24 mouse cellular contexts compared by ENCODE assay signal in the genomic region with DNA sequence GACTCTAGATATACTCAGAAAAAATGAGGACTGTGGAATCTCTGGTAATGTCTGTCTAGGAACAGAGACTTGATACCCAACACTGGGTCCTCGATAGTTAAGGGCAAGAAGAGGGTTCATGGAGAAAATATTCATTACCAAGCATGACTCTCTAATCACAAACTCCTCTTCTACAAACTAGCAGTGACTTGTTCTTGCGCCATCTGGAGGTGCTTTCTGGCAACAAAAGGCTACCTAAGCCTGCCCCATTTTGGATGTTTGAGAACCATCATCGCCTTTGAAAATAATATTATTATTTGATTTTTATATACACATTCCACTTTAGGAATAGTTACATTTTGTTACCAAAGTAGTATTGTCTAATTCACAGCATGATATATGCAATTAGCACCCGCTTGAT.
DNase-seq lines count a peak whose midpoint lies in the region; ATAC-seq and TF ChIP-seq lines count a peak whose summit lies in the region.
"Had no signal": no experiment of that assay in that cellular context is flagged by ENCODE, and none has a peak within 500 bp of the region (broad histone marks: within the 10 kb centered on the region; RNA-seq: fewer than 3 reads in every experiment).

No protein-coding gene starts in this region.

- H3K36me3 ChIP-seq in forebrain, embryonic 14.5 days (ENCODE audit: control insufficient read depth, insufficient read depth, low read length), result no peaks in the 10 kb centered on the region
- H3K36me3 ChIP-seq in forebrain, embryonic 15.5 days, result no peaks in the 10 kb centered on the region
- H3K36me3 ChIP-seq in midbrain, embryonic 14.5 days (ENCODE audit: control insufficient read depth, insufficient read depth, low read length), result no peaks in the 10 kb centered on the region
- H3K36me3 ChIP-seq: embryonic facial prominence, embryonic 13.5 days; forebrain, embryonic 12.5 days; kidney, embryonic 15.5 days; limb, embryonic 13.5 days; liver, embryonic 13.5 days; lung, embryonic 15.5 days had no signal

- no peak for ATAC-seq in forebrain, embryonic 14.5 days
- no peak for ATAC-seq in forebrain, embryonic 15.5 days (replicated peaks)
- ATAC-seq in megakaryocyte-erythroid progenitor cell, adult 5-6 weeks (replicated peaks; ENCODE audit: low FRiP score, low TSS enrichment, poor library complexity, severe bottlenecking), result no peak
- no peak for ATAC-seq in midbrain, embryonic 14.5 days (ENCODE audit: low FRiP score, low TSS enrichment)
- ATAC-seq: hindbrain, embryonic 16.5 days had no signal

- no peak overlapping the region for H3K4me3 ChIP-seq in forebrain, embryonic 14.5 days (ENCODE audit: low read depth, low read length)
- no peak overlapping the region for H3K4me3 ChIP-seq in forebrain, embryonic 15.5 days
- no peak overlapping the region for H3K4me3 ChIP-seq in left cerebral cortex, adult 2 months
- H3K4me3 ChIP-seq in midbrain, embryonic 14.5 days (replicated peaks; ENCODE audit: low read depth, low read length), result no peak overlapping the region
- H3K4me3 ChIP-seq: embryonic facial prominence, embryonic 13.5 days; erythroblast, embryonic 14.5 days; forebrain, embryonic 12.5 days; kidney, embryonic 15.5 days; limb, embryonic 13.5 days; liver, embryonic 13.5 days; lung, embryonic 15.5 days had no signal

- no peak overlapping the region for H3K9ac ChIP-seq in forebrain, embryonic 14.5 days (ENCODE audit: low read length)
- H3K9ac ChIP-seq in forebrain, embryonic 15.5 days (replicated peaks), result no peak overlapping the region
- H3K9ac ChIP-seq in midbrain, embryonic 14.5 days (replicated peaks; ENCODE audit: low read length), result no peak overlapping the region
- H3K9ac ChIP-seq: embryonic facial prominence, embryonic 13.5 days; forebrain, embryonic 12.5 days; kidney, embryonic 15.5 days; limb, embryonic 13.5 days; liver, embryonic 13.5 days; lung, embryonic 15.5 days had no signal

- WGBS in forebrain, embryonic 14.5 days, result 81% methylated on average over 4 of the region's 4 CpGs
- WGBS in forebrain, embryonic 15.5 days, result 86% methylated on average over 4 of the region's 4 CpGs
- WGBS in midbrain, embryonic 14.5 days, result 83% methylated on average over 4 of the region's 4 CpGs

- H3K27me3 ChIP-seq in forebrain, embryonic 14.5 days (replicated peaks; ENCODE audit: control insufficient read depth, insufficient read depth, low read length), result no peaks in the 10 kb centered on the region
- H3K27me3 ChIP-seq in forebrain, embryonic 15.5 days, result no peaks in the 10 kb centered on the region
- no peaks in the 10 kb centered on the region for H3K27me3 ChIP-seq in midbrain, embryonic 14.5 days (ENCODE audit: control insufficient read depth, insufficient read depth, low read length)
- H3K27me3 ChIP-seq: embryonic facial prominence, embryonic 13.5 days; forebrain, embryonic 12.5 days; kidney, embryonic 15.5 days; limb, embryonic 13.5 days; liver, embryonic 13.5 days; lung, embryonic 15.5 days had no signal

- no peak overlapping the region for H3K27ac ChIP-seq in forebrain, embryonic 14.5 days (ENCODE audit: low read depth, low read length)
- no peak overlapping the region for H3K27ac ChIP-seq in forebrain, embryonic 15.5 days (replicated peaks)
- no peak overlapping the region for H3K27ac ChIP-seq in left cerebral cortex, adult 2 months
- no peak overlapping the region for H3K27ac ChIP-seq in midbrain, embryonic 14.5 days (replicated peaks; ENCODE audit: low read depth, low read length)
- H3K27ac ChIP-seq: embryonic facial prominence, embryonic 13.5 days; forebrain, embryonic 12.5 days; kidney, embryonic 15.5 days; limb, embryonic 13.5 days; liver, embryonic 13.5 days; lung, embryonic 15.5 days had no signal

- no peaks in the 10 kb centered on the region for H3K4me1 ChIP-seq in forebrain, embryonic 14.5 days (ENCODE audit: control insufficient read depth, insufficient read depth, low read length)
- H3K4me1 ChIP-seq in forebrain, embryonic 15.5 days, result no peaks in the 10 kb centered on the region
- H3K4me1 ChIP-seq in midbrain, embryonic 14.5 days (ENCODE audit: control insufficient read depth, insufficient read depth, low read length), result no peaks in the 10 kb centered on the region
- H3K4me1 ChIP-seq: embryonic facial prominence, embryonic 13.5 days; forebrain, embryonic 12.5 days; kidney, embryonic 15.5 days; limb, embryonic 13.5 days; liver, embryonic 13.5 days; lung, embryonic 15.5 days had no signal

- no peak overlapping the region for H3K4me2 ChIP-seq in forebrain, embryonic 14.5 days (ENCODE audit: low read length)
- H3K4me2 ChIP-seq in forebrain, embryonic 15.5 days (replicated peaks), result no peak overlapping the region
- H3K4me2 ChIP-seq in midbrain, embryonic 14.5 days (ENCODE audit: low read length), result no peak overlapping the region
- H3K4me2 ChIP-seq: embryonic facial prominence, embryonic 13.5 days; forebrain, embryonic 12.5 days; heart, embryonic 11.5 days; kidney, embryonic 15.5 days; limb, embryonic 13.5 days; liver, embryonic 13.5 days; lung, embryonic 15.5 days; midbrain, embryonic 11.5 days had no signal

- peak; percentile 3; the same call in 1 of the 2 replicates for TF ChIP-seq CTCF in left cerebral cortex, adult 2 months (IDR thresholded peaks at IDR 0.05)

- intact Hi-C loops in left cerebral cortex, adult 2 months (cut with DNase I), result no loop called here

- peak; percentile 11 for DNase-seq in forebrain, embryonic 14.5 days (ENCODE audit: low spot score)
- no peak for DNase-seq in left cerebral cortex, adult 2 months (ENCODE audit: extremely low spot score in 1 of 2, low spot score in 2 of 2)
- DNase-seq in left cerebral cortex, adult 9 months (ENCODE audit: low spot score in 2 of 2), result no peak
- peak; percentile 16 for DNase-seq in retina, embryonic 14.5 days (ENCODE audit: low spot score)
- DNase-seq in retina, postnatal 1 day, result no peak
- no peak for DNase-seq in midbrain, embryonic 14.5 days
- DNase-seq: adrenal gland, postnatal 14 days; B cell, adult 2 months; gastrocnemius, postnatal 10 days; kidney, adult 11 months; liver, embryonic 13.5 days; thymus, adult 18-20 months; thymus, postnatal 36 days had no signal

- no peaks in the 10 kb centered on the region for H3K9me3 ChIP-seq in forebrain, embryonic 14.5 days (replicated peaks; ENCODE audit: control insufficient read depth, low read length)
- H3K9me3 ChIP-seq in forebrain, embryonic 15.5 days, result no peaks in the 10 kb centered on the region
- H3K9me3 ChIP-seq in midbrain, embryonic 14.5 days (ENCODE audit: control insufficient read depth, low read length), result no peaks in the 10 kb centered on the region
- H3K9me3 ChIP-seq: embryonic facial prominence, embryonic 13.5 days; forebrain, embryonic 12.5 days; kidney, embryonic 15.5 days; limb, embryonic 13.5 days; liver, embryonic 13.5 days; lung, embryonic 15.5 days had no signal

Comparison
In these comparisons a context has a peak if more than half of its experiments do, and no peak if none do; other contexts are left out.
1. DNase-seq: peak in forebrain, embryonic 14.5 days (single experiment) and retina, embryonic 14.5 days (single experiment); none in left cerebral cortex, adult 2 months (0 of 2), left cerebral cortex, adult 9 months (0 of 2), retina, postnatal 1 day (single experiment) and midbrain, embryonic 14.5 days (single experiment).